Mouse (Mus musculus) layer of hippocampus, postnatal 25 days (tissue): ENCODE measurements at regions not wholly inside any gene's neighbourhood (a gene's known extent, or its start where the extent isn't known, plus 50 kb on each side); places are given as distances from the start of the nearest gene placed in this dataset.

Source experiments
- DNase-seq, 2 experiments: peaks; one replicate each; pipeline ENCODE4 v3.0.0; 2022; ENCODE audit warnings: mixed read lengths in 2 of 2, low spot score in 1 of 2; ENCODE audit errors: extremely low spot score in 1 of 2

- no peak for DNase-seq
Measured at GRCm38 (mm10) chr6:25321446-25321845, 365.3 kb upstream of the Tmem229a start.

GRCm38 (mm10) chr6:25320291-25320844 lies 364.3 kb upstream of the Tmem229a start:
- DNase-seq, result no peak

- DNase-seq, result no peak
Measured at GRCm38 (mm10) chr6:25307471-25307870, 351.4 kb upstream of the Tmem229a start.

GRCm38 (mm10) chr6:25304844-25305504 lies 348.9 kb upstream of the Tmem229a start:
- no peak for DNase-seq

GRCm38 (mm10) chr6:25291613-25292012 lies 335.5 kb upstream of the Tmem229a start:
- DNase-seq, result no peak

- no peak for DNase-seq
Measured at GRCm38 (mm10) chr6:25287591-25287990, 331.5 kb upstream of the Tmem229a start.

- no peak for DNase-seq
Measured at GRCm38 (mm10) chr6:25286313-25286712, 330.2 kb upstream of the Tmem229a start.

- DNase-seq, result no peak
Measured at GRCm38 (mm10) chr6:25278509-25278908, 322.4 kb upstream of the Tmem229a start.

GRCm38 (mm10) chr6:25277703-25278447 lies 321.8 kb upstream of the Tmem229a start:
- DNase-seq, result no peak

GRCm38 (mm10) chr6:25276221-25276620 lies 320.1 kb upstream of the Tmem229a start:
- DNase-seq, result peak in 1 of 2 experiments; percentile 56

- no peak for DNase-seq
Measured at GRCm38 (mm10) chr6:25260559-25260958, 304.5 kb upstream of the Tmem229a start.

GRCm38 (mm10) chr6:25255762-25256161 lies 299.7 kb upstream of the Tmem229a start:
- DNase-seq, result no peak

- no peak for DNase-seq
Measured at GRCm38 (mm10) chr6:25237021-25237420, 280.9 kb upstream of the Tmem229a start.

- no peak for DNase-seq
Measured at GRCm38 (mm10) chr6:25236616-25237015, 280.5 kb upstream of the Tmem229a start.
